Mouse (Mus musculus) small intestine, adult 2 months (tissue): ENCODE measurements around the gene P3h2. TPM values are rescaled to one million over a fixed set of nuclear protein-coding genes. Genes with fewer than 3 reads are reported as not detected.

ENCODE experiments used
- H3K27ac ChIP-seq: fragments of 200-500 bp; 2 replicates; pipeline ENCODE4 v1.5.1; 2012; ENCODE audit warnings: low read depth, low read length, control low read depth, inconsistent platforms; ENCODE audit not compliant: insufficient read depth
- H3K27me3 ChIP-seq: fragments of 200-500 bp; 2 replicates; pipeline ENCODE4 v1.6.1; 2012; ENCODE audit warnings: mild to moderate bottlenecking, moderate library complexity, low read length, inconsistent platforms; ENCODE audit not compliant: control insufficient read depth, insufficient read depth
- H3K36me3 ChIP-seq: fragments of 200-500 bp; 2 replicates; pipeline ENCODE4 v1.6.1; 2012; ENCODE audit warnings: mild to moderate bottlenecking, low read length, control low read depth, inconsistent platforms; ENCODE audit not compliant: control insufficient read depth, insufficient read depth
- H3K4me1 ChIP-seq: fragments of 200-500 bp; 2 replicates; pipeline ENCODE4 v1.6.1; 2012; ENCODE audit warnings: low read length, inconsistent platforms, mixed read lengths; ENCODE audit not compliant: control insufficient read depth, insufficient read depth, insufficient read length
- H3K4me3 ChIP-seq: fragments of 200-500 bp; 2 replicates; pipeline ENCODE4 v1.5.1; 2012; ENCODE audit warnings: low read depth, mild to moderate bottlenecking, control low read depth, inconsistent platforms, low read length, moderate library complexity
- CTCF ChIP-seq: fragments of 200-500 bp; IDR thresholded peaks from 2 replicates; pipeline ENCODE4 v1.5.1; 2012; ENCODE audit warnings: low read depth, mild to moderate bottlenecking, control low read depth, inconsistent platforms, low read length, moderate library complexity, mixed read lengths; ENCODE audit not compliant: insufficient replicate concordance, insufficient read length; ENCODE audit errors: extremely low read depth
- POLR2A ChIP-seq: fragments of 200-500 bp; IDR thresholded peaks from 2 replicates; pipeline ENCODE4 v1.6.1; 2012; ENCODE audit warnings: low read depth, mild to moderate bottlenecking, control low read depth, inconsistent platforms, low read length, moderate library complexity
- WGBS: fragments of 180-500 bp; shearing (Covaris S2); methylation state at CpG from one replicate; pipeline ENCODE4 v1.1.7; 2018; 5-methylcytosine and 5-hydroxymethylcytosine counted together
- polyA plus RNA-seq: library from polyadenylated mRNA; depleted of rRNA; stranded (reverse); fragments of >200 nt; gene quantifications from 2 replicates; pipeline ENCODE4 v1.2.3, GENCODE M21; 2012

Gene P3h2
- polyA plus RNA-seq, 1 experiment = 2.0 TPM

GRCm38 (mm10) chr16:25948067-25948466, 157.5 kb downstream of the P3h2 start:
- Histone ChIP-seq H3K4me1 (no peaks in the 10 kb centered on the region; the same call in 1 of the 2 replicates), H3K27ac (no peak overlapping the region), H3K36me3 (no peaks in the 10 kb centered on the region), H3K4me3 (no peak overlapping the region), H3K27me3 (no peaks in the 10 kb centered on the region)
- whole genome bisulfite sequencing = 16% methylated on average over 1 of the region's 1 CpGs
- TF ChIP-seq POLR2A (no peak), CTCF (no peak)

- no peak overlapping the region for H3K27ac ChIP-seq
- no peaks in the 10 kb centered on the region; the same call in 1 of the 2 replicates for H3K4me1 ChIP-seq
- no peaks in the 10 kb centered on the region for H3K36me3 ChIP-seq
- TF ChIP-seq POLR2A (no peak), CTCF (no peak)
- WGBS = 18% methylated on average over 12 of the region's 12 CpGs
- H3K4me3 ChIP-seq = no peak overlapping the region
- no peaks in the 10 kb centered on the region for H3K27me3 ChIP-seq
These were observed 160.2 kb downstream of the P3h2 start for GRCm38 (mm10) chr16:25945151-25945955.

- WGBS = 74% methylated on average over 4 of the region's 4 CpGs
- Histone ChIP-seq H3K27ac (no peak overlapping the region), H3K4me1 (no peaks in the 10 kb centered on the region; the same call in 1 of the 2 replicates), H3K36me3 (no peaks in the 10 kb centered on the region), H3K4me3 (no peak overlapping the region), H3K27me3 (no peaks in the 10 kb centered on the region)
- no peak for TF ChIP-seq CTCF
- TF ChIP-seq POLR2A = no peak
These were observed 163.3 kb downstream of the P3h2 start for GRCm38 (mm10) chr16:25942261-25942660.

- Histone ChIP-seq H3K36me3 (no peaks in the 10 kb centered on the region), H3K27ac (no peak overlapping the region), H3K27me3 (no peaks in the 10 kb centered on the region), H3K4me1 (no peaks in the 10 kb centered on the region), H3K4me3 (no peak overlapping the region)
- WGBS = 74% methylated on average over 2 of the region's 2 CpGs
- no peak for TF ChIP-seq CTCF
These were observed 171.4 kb downstream of the P3h2 start for GRCm38 (mm10) chr16:25934181-25934580.

- Histone ChIP-seq H3K36me3 (no peaks in the 10 kb centered on the region), H3K27me3 (no peaks in the 10 kb centered on the region), H3K4me3 (no peak overlapping the region), H3K4me1 (no peaks in the 10 kb centered on the region), H3K27ac (no peak overlapping the region)
- TF ChIP-seq POLR2A (no peak), CTCF (no peak)
- WGBS = 23% methylated on average over 1 of the region's 1 CpGs
These were observed 193.4 kb downstream of the P3h2 start for GRCm38 (mm10) chr16:25912185-25912584.
